Mouse (Mus musculus): Measurements from ENCODE around the gene A030005L19Rik.
"Not testable (repeated sequence)": the region's sequence is repeated elsewhere in the genome, so short reads cannot be mapped to it uniquely, and the experiment has no call there.

Gene A030005L19Rik
- long read RNA-seq, experiment 1: 0 reads
- long read RNA-seq, experiment 2: 0 reads

- intact Hi-C loops (cut with DNase I): no loop called here
Observed at GRCm38 (mm10) chr1:82913025-82913424, at the start of gene A030005L19Rik. A030005L19Rik (plus strand) TSS chr1:82913325.

- intact Hi-C loops (cut with DNase I): no loop called here
Observed at GRCm38 (mm10) chr1:82870202-82870601, 42.9 kb upstream of the A030005L19Rik start.

- intact Hi-C loops (cut with DNase I): no loop called here
Observed at GRCm38 (mm10) chr1:82879172-82879571, 34.0 kb upstream of the A030005L19Rik start.

GRCm38 (mm10) chr1:82880196-82880595 is 32.9 kb upstream of the A030005L19Rik start:
- intact Hi-C loops (cut with DNase I): no loop called here

- intact Hi-C loops (cut with DNase I): no loop called here
Observed at GRCm38 (mm10) chr1:82893269-82893668, 19.9 kb upstream of the A030005L19Rik start.

GRCm38 (mm10) chr1:82900567-82900966 is 12.6 kb upstream of the A030005L19Rik start:
- intact Hi-C loops (cut with DNase I): loop anchor here (10.0 kb wide), 1 partner anchor 116 kb away; no protein-coding TSS in a partner anchor

GRCm38 (mm10) chr1:82901201-82901600 is 11.9 kb upstream of the A030005L19Rik start:
- intact Hi-C loops (cut with DNase I): loop anchor here (10.0 kb wide), 1 partner anchor 116 kb away; no protein-coding TSS in a partner anchor

GRCm38 (mm10) chr1:82905886-82906285 is 7.2 kb upstream of the A030005L19Rik start:
- intact Hi-C loops (cut with DNase I): loop anchor here (5.0 to 10.0 kb wide), 2 partner anchors 81 to 121 kb away; no protein-coding TSS in a partner anchor

- intact Hi-C loops (cut with DNase I): not testable (repeated sequence)
Observed at GRCm38 (mm10) chr1:82913434-82913833, 309 bp downstream of the A030005L19Rik start.

- intact Hi-C loops (cut with DNase I): no loop called here
Observed at GRCm38 (mm10) chr1:82924650-82925049, 11.5 kb downstream of the A030005L19Rik start, which contains the start of gene A030014E15Rik. A030014E15Rik (plus strand) TSS chr1:82924917.

GRCm38 (mm10) chr1:82930558-82930957 is 17.4 kb downstream of the A030005L19Rik start:
- intact Hi-C loops (cut with DNase I): not testable (repeated sequence)

GRCm38 (mm10) chr1:82931326-82931725 is 18.2 kb downstream of the A030005L19Rik start, which contains the start of gene Gm6217:
Gm6217 (minus strand) TSS chr1:82931399.
- intact Hi-C loops (cut with DNase I): not testable (repeated sequence)

GRCm38 (mm10) chr1:82938666-82939065 is 25.5 kb downstream of the A030005L19Rik start:
- intact Hi-C loops (cut with DNase I): no loop called here

GRCm38 (mm10) chr1:82942505-82942904 is 29.4 kb downstream of the A030005L19Rik start:
- intact Hi-C loops (cut with DNase I): not testable (repeated sequence)

GRCm38 (mm10) chr1:82943295-82943694 is 30.2 kb downstream of the A030005L19Rik start, which contains the start of gene A030003K21Rik:
A030003K21Rik (minus strand) TSS chr1:82943388.
- intact Hi-C loops (cut with DNase I): not testable (repeated sequence)

GRCm38 (mm10) chr1:82946029-82946428 is 32.9 kb downstream of the A030005L19Rik start:
- intact Hi-C loops (cut with DNase I): not testable (repeated sequence)

- intact Hi-C loops (cut with DNase I): no loop called here
Observed at GRCm38 (mm10) chr1:82948601-82949000, 35.5 kb downstream of the A030005L19Rik start.

- intact Hi-C loops (cut with DNase I): not testable (repeated sequence)
Observed at GRCm38 (mm10) chr1:82955913-82956312, 42.8 kb downstream of the A030005L19Rik start, which contains the start of gene Gm7544. Gm7544 (minus strand) TSS chr1:82956013.

- intact Hi-C loops (cut with DNase I): no loop called here
Observed at GRCm38 (mm10) chr1:82959870-82960385, 46.8 kb downstream of the A030005L19Rik start, which contains the start of gene Gm47955. Gm47955 (plus strand) TSS chr1:82960286.
